Mouse (Mus musculus) left cerebral cortex, adult 18-20 months (tissue): Measurements from ENCODE around the gene Axin1. TPM values are rescaled to one million over a fixed set of nuclear protein-coding genes. Genes with fewer than 3 reads are reported as not detected.
"Not testable (repeated sequence)": the region's sequence is repeated elsewhere in the genome, so short reads cannot be mapped to it uniquely, and the experiment has no call there.

Source experiments
- DNase-seq, 2 experiments: peaks; one replicate each; pipeline ENCODE4 v3.0.0; 2021 to 2022; ENCODE audit warnings: low spot score in 2 of 2, mixed read lengths in 1 of 2
- total RNA-seq, 2 experiments: library from RNA; stranded (reverse); gene quantifications; 2 replicates each; pipeline ENCODE4 v1.2.3; 2021

The Axin1 gene
- total RNA-seq, 2 experiments from 2014 or later, result 25.1 to 27.5 TPM

- no peak for DNase-seq
Measured at GRCm38 (mm10) chr17:26116503-26117258, 21.8 kb upstream of the Axin1 start.

DNA sequence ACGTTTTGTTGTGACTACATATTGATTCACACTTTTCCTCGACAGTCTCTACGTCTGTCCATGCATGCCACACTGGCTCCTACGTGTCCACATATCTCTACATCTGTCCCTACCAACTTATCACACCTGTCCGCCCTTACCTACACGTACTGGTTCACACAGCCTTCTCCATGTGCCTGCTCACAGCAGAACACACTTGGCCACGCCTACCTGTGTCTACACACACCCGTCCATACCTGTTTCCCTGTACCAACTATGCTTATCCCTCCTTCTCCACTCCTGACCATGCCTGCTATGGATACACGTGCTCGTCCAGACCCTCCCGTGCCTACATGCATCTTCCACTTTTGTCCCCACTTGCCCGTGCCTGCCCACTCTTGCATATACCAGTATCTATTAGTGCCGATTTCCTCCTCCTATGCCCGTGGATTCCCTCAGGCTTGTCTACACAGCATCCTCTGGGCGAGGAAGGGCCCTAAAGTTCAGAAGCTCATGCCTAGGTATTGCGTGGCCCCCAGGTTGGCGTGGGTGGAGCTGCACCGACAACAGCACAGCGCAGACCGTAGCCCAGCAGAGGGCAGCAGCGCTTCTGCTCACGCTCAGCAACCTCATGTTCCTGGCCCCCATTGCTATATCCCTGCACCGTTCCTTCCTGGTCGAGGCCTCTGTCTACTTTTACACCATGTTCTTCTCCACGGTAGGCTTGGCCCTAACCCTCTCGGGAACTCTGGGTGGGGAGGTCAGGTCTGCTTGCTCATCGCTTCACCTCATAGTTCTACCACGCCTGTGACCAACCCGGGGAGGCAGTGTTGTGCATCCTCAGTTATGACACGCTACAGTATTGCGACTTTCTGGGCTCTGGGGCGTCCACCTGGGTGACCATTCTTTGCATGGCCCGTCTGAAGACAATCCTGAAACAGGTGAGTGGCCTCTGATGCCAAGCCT, 18.4 kb upstream of the Axin1 start:
- peak; percentile 56 to 71 for DNase-seq

DNA sequence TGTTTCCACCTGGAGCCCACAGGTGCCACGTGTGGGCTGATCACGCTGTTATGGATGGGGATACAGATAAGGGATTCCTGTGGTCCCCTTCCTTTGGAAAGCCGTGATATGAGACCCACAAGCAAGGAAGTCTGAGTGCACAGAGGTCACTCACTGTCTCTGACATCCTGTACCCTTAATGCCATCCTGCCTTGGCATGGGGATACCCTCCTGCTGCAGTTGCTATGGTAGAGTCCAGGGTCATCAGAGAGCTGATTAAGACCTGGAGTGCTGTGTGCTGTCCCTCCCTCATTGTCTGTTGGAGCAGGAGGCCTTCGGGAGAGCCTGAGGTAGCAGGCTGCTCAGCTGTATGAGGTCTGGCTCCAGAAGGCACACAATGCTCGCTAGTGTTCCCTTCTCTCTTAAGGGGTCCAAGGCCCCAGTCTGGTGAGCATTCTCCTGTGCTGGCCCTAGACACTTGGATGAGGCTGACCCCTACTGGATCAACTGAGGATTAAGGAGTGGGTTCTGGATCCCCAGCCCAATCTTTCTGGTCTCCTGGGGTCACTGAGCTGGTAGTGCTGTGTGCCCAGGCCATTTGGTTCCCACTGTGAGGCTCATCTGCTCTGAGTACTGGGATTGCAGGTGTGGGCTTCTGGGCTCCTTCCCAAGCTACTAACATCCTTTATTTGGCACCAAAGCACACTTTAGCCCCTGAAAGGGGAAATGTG, 15.9 kb upstream of the Axin1 start:
- no peak for DNase-seq

DNA sequence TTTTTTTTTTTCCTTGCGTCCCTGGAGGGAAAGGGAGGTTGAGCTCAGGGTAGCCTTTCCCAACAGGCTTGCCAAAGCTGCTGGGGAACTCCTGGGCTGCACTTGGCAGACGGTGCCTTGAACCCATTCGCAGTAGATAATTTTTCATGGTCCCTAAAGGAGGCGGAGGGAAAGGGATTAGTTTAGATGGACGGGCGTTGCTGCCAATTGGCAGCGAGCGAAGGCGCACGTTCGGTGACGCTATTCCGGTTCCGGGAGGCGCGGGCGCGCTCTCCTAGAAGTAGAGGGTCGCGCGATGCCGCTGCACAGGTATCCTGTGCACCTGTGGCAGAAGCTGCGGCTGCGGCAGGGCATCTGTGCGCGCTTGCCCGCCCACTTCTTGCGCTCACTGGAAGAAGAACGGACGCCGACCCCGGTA, 15.2 kb upstream of the Axin1 start, which contains the start of gene Mrpl28:
TSS of gene Mrpl28 (plus strand) at position 234 of the 418 bp plus-strand sequence.
- peak; percentile 83 to 93 for DNase-seq

- DNase-seq, result no peak
Measured at GRCm38 (mm10) chr17:26124560-26124959, 13.9 kb upstream of the Axin1 start.

DNA sequence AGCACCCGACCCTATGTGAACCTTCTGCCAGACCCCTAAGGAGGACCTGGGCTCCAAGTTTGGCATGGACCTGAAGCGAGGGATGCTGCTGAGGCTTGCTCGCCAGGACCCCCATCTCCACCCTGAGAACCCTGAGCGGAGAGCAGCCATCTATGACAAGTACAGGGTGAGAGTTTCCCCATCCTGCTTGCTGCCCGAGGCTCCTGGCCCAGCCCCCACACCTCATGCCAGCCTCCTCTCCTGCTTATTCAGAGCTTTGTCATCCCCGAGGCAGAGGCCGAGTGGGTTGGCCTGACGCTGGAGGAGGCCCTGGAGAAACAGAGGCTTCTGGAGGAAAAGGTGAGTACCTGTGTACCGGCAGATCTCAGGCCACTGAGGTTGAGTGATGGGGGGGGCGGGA, 13.3 kb upstream of the Axin1 start:
- no peak for DNase-seq

- DNase-seq, result no peak
Measured at GRCm38 (mm10) chr17:26131062-26131732, 7.3 kb upstream of the Axin1 start.

DNA sequence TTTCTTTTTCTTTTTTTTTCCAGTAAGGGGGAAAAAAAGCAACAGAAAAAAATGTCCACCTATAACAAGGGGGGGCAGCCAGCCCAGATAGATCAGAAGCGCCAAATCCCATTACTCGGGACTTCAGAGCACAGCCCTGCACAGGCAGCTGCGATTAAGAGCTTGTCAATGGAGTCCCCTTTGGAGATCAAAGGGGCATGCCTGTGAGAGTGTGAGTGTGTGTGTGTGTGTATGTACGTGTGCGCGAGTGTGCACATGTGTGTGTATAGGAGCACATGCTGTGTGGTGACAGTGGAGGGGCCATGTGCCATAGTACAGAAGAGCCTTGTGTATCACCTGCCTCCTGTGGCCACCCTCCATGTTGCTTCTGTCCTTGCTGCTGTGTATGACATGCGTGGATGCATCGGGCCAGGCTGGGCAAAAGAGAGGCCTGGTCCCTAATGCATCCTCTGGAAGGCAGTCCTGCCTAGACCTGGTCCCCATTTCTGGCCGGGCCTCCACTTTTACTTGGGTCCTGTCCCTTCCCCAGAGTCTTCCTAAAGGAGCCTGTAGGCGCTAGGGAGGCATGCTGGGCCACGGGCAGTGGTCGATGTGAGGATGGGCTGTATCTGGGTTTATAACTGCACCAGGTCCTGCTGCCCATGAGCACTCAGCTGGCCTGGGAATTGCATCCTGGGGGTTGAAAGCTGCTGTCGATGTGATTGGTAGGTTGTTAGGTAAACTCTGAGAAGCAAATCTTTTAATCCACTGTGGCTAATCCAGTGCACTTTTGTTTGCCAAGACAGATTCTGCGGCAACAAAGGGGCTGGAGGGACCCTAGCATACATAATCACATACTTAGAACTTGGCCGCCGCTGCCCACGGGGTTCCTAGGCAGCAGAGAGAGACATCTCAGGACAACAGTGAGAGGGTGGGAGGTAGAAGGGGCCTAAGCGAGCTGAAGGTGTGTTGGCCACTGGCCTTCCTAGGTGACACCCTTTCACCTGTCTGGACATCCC, 6.3 kb upstream of the Axin1 start:
- DNase-seq, result no peak

- DNase-seq, result no peak
Measured at GRCm38 (mm10) chr17:26137106-26137750, 1.3 kb upstream of the Axin1 start.

DNA sequence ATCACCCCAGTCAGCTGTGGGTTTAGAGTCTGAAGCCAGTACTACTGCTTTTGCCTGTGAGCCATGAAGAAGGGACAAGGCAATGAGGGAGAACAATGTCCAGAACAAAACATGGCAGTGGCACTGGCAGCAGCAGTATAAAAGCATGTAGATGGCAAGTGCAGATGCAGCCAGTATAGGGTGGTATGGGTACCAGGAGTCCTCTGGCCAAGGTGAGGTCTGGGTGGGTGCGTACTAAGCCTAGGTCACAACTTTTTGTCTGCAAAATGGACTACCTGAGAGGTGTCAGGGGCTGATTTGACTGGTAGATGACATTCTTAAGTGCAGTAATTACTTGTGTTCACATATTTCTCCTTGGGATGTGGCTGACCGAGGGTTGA, 747 bp upstream of the Axin1 start:
- DNase-seq, result no peak

- peak; percentile 22 to 54 for DNase-seq
Measured at GRCm38 (mm10) chr17:26138901-26139381, 453 bp downstream of the Axin1 start.

DNA sequence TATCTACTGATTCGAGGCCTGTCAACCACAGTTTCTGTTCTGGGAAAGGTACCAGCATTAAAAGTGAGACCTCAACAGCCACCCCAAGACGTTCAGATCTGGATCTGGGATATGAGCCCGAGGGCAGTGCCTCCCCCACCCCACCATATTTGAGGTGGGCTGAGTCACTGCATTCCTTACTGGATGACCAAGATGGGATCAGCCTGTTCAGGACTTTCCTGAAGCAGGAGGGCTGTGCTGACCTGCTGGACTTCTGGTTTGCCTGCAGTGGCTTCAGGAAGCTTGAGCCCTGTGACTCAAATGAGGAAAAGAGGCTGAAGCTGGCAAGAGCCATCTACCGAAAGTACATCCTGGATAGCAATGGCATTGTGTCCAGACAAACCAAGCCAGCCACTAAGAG, 4.3 kb downstream of the Axin1 start:
- DNase-seq, result no peak

- DNase-seq, result no peak
Measured at GRCm38 (mm10) chr17:26143386-26143785, 4.9 kb downstream of the Axin1 start.

GRCm38 (mm10) chr17:26149056-26149455, 10.6 kb downstream of the Axin1 start:
- DNase-seq, result no peak

GRCm38 (mm10) chr17:26151886-26152630, 13.6 kb downstream of the Axin1 start:
- no peak for DNase-seq

GRCm38 (mm10) chr17:26162736-26163135, 24.2 kb downstream of the Axin1 start:
- DNase-seq, result no peak

- no peak for DNase-seq
Measured at GRCm38 (mm10) chr17:26168039-26168438, 29.6 kb downstream of the Axin1 start.

- not testable (repeated sequence) for DNase-seq
Measured at GRCm38 (mm10) chr17:26175248-26175647, 36.8 kb downstream of the Axin1 start.
